Mouse (Mus musculus): ENCODE results near the gene Cacna1d.

DNA sequence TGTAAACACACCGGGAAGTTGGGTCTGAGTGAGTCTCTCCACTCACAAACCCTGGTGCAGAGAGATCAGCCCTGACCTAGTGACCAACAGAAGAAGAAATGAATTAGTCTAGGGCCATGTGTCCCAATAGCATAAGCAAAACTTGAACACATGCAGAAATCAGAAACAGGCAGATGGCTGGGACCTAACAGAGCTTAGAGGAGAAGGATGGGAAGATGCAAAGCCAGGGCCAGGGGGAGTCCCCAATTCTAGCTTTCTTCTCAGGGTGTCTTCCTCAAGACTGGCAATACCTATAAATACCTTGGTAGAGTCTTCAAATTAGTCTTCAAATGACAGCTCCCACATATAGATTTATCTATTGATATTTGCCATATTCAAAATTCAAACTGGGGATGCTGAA is 133.2 kb downstream of the Cacna1d start:
- TF ChIP-seq PAX5 (IDR thresholded peaks at IDR 0.05; ENCODE audit: low read length), result no peak
- no peak for TF ChIP-seq POLR2A (IDR thresholded peaks at IDR 0.05; ENCODE audit: low read depth, low read length)
- no peak for TF ChIP-seq MXI1 (IDR thresholded peaks at IDR 0.05; ENCODE audit: low read depth, low read length)

Data from CH12.LX (cell line).